Mouse (Mus musculus) pancreas, adult 10 weeks (tissue): ENCODE measurements around the gene Gm2174. TPM values are rescaled to one million over a fixed set of nuclear protein-coding genes. Genes with fewer than 3 reads are reported as not detected.

Source experiments
- polyA plus RNA-seq: library from polyadenylated mRNA; stranded (reverse); fragments of 350-450 nt; fragmentation: Illumina TruSeq; extraction: RNeasy Lipid Tissue Mini Kit (QIAGEN cat#74804); gene quantifications from one replicate; pipeline ENCODE4 v1.2.3, GENCODE M21; 2015; ENCODE audit warnings: low read depth, low replicate concordance; ENCODE audit not compliant: insufficient read depth

Gene Gm2174
- polyA plus RNA-seq, result not detected

GRCm38 (mm10) chrX:56447524-56448015 is at the start of gene Gm2174:
Gene Gm2174, plus strand, starts transcription at chrX:56447965.

DNA sequence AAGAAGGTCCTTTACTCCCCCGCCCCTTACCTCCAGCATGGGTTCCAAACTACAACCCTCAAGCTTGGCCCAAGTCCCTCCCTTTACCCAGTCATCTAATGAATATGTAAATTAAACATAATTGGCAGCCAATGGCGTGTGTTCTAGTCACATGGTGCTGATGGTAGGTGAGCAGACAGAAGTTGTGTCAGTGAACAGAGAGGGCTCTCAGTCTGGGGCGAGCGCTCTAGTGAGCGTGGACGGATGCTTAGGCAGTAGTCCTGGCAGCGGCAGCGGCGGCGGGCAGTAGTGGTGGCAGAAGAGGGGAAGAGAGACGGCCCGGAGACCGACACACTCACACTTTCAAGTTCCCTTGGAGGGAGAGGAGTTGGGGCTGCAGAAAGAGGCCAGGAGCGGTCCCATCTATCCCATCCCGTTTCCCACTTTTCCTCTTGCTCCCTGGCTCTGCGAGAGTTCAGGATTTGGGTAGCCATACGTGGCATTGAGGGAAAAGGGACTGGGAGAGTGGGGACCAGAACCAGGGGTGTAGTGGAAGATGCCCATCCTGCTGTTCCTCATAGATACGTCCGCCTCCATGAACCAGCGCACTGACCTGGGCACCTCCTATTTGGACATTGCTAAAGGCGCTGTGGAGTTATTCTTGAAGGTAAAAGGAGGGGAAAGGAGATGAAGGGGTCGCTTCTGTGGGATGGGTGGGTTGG is 7.1 kb downstream of the Gm2174 start, which contains the start of gene Ints6l:
TSS of gene Ints6l (plus strand) at position 187 of the 701 bp plus-strand sequence.

Other genes with a start within 250 kb of the Gm2174 start
- not detected for gene Gm773, start 235.1 kb upstream of the Gm2174 start, polyA plus RNA-seq
- gene Zfp449, start 101.6 kb upstream of the Gm2174 start, polyA plus RNA-seq, result 1.4 TPM
- 1.3 TPM for gene Smim10l2a, start 73.4 kb upstream of the Gm2174 start, polyA plus RNA-seq
- gene Ints6l, start 6.9 kb downstream of the Gm2174 start, polyA plus RNA-seq, result 43.9 TPM
- gene Gm10477, start 76.8 kb downstream of the Gm2174 start, polyA plus RNA-seq, result not detected
- not detected for gene Gm648, start 101.6 kb downstream of the Gm2174 start, polyA plus RNA-seq
- gene Mmgt1, start 150.1 kb downstream of the Gm2174 start, polyA plus RNA-seq, result 3.9 TPM
- 3.5 TPM for gene Slc9a6, start 161.8 kb downstream of the Gm2174 start, polyA plus RNA-seq